Mouse (Mus musculus) thymus, adult 2 months (tissue): ENCODE measurements at regions not wholly inside any gene's neighbourhood (a gene's known extent, or its start where the extent isn't known, plus 50 kb on each side); places are given as distances from the start of the nearest gene placed in this dataset.

Source experiments
- DNase-seq: peaks from one replicate; pipeline ENCODE4 v3.0.0; 2021
- H3K27ac ChIP-seq: fragments of 200-500 bp; 2 replicates; pipeline ENCODE4 v1.5.1; 2012; ENCODE audit warnings: low read length, control low read depth; ENCODE audit not compliant: control insufficient read depth, insufficient read depth
- H3K27me3 ChIP-seq: fragments of 200-500 bp; 2 replicates; pipeline ENCODE4 v1.6.1; 2012; ENCODE audit warnings: mild to moderate bottlenecking, low read length, moderate library complexity, mixed read lengths; ENCODE audit not compliant: control insufficient read depth, insufficient read depth
- H3K36me3 ChIP-seq: fragments of 200-500 bp; 2 replicates; pipeline ENCODE4 v1.6.1; 2012; ENCODE audit warnings: mild to moderate bottlenecking, low read length, moderate library complexity; ENCODE audit not compliant: control insufficient read depth, insufficient read depth
- H3K4me1 ChIP-seq: fragments of 200-500 bp; replicated peaks from 2 replicates; pipeline ENCODE4 v1.6.1; 2012; ENCODE audit warnings: low read length; ENCODE audit not compliant: control insufficient read depth, insufficient read depth
- H3K4me3 ChIP-seq: fragments of 200-500 bp; 2 replicates; pipeline ENCODE4 v1.5.1; 2012; ENCODE audit warnings: mild to moderate bottlenecking, low read length, control low read depth, moderate library complexity; ENCODE audit not compliant: control insufficient read depth, insufficient read depth
- CTCF ChIP-seq: fragments of 200-500 bp; IDR thresholded peaks from 2 replicates; pipeline ENCODE4 v1.5.1; 2012; ENCODE audit warnings: mild to moderate bottlenecking, control low read depth, low read length, moderate library complexity, borderline replicate concordance; ENCODE audit not compliant: control insufficient read depth, poor library complexity, insufficient read depth; ENCODE audit errors: extremely low read depth
- POLR2A ChIP-seq: fragments of 200-500 bp; IDR thresholded peaks from 2 replicates; pipeline ENCODE4 v1.6.1; 2012; ENCODE audit warnings: mild to moderate bottlenecking, low read length, control low read depth, moderate library complexity; ENCODE audit not compliant: control insufficient read depth, poor library complexity, insufficient read depth; ENCODE audit errors: extremely low read depth
- WGBS: fragments of 180-500 bp; shearing (Covaris S2); methylation state at CpG from one replicate; pipeline ENCODE4 v1.1.7; 2018; 5-methylcytosine and 5-hydroxymethylcytosine counted together

DNA sequence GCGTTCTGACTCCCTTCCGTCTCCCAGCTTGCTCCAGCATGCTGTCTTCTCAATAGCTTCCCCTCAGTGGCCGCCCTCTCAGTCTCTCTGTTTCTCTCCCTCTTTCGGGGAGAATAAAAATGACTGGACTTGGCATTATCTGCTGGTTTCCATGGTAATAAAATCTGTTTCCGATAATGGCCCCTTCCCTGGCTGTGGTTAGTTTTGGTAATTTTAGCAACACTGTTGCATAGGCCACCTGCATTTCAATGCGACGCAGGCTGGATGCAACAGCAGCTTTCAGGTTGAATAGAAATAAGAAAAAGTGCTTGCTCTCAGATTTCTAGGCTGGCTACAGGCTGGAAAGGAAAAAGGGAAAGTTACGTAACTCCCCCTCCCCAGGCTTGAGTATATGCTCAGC lies 133.9 kb upstream of the Zc3h12a start:
- no peak for TF ChIP-seq POLR2A
- no peak for TF ChIP-seq CTCF
- 66% methylated on average over 8 of the region's 8 CpGs for whole genome bisulfite sequencing

DNA sequence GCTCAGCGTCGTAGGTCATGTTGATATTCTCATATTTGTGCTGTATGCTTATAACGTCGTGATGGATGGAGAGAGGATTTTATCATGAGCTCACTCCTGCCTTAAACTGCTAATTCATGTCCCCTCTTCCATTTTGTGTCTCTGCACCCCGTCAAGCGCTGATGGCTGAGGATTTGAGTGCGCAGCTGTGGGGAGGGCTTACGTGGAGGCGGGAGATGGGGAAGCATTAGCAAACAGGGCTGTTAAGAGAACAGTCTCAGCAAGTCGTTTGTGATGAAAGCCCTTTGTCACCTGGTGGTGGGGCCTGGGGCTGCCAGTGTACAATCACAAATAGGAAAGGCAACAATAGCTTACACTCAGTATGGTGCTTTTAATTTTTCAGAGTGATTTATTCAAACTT lies 131.7 kb upstream of the Zc3h12a start:
- Histone ChIP-seq H3K36me3 (no peaks in the 10 kb centered on the region), H3K27me3 (no peaks in the 10 kb centered on the region), H3K4me3 (no peak overlapping the region), H3K27ac (no peak overlapping the region), H3K4me1 (no peaks in the 10 kb centered on the region)
- TF ChIP-seq CTCF: no peak
- no peak for TF ChIP-seq POLR2A
- 61% methylated on average over 10 of the region's 10 CpGs for WGBS
- DNase-seq: no peak

More for the DNA sequence above, 133.9 kb upstream of the Zc3h12a start:
- Histone ChIP-seq H3K36me3 (no peaks in the 10 kb centered on the region), H3K4me3 (no peak overlapping the region), H3K4me1 (no peaks in the 10 kb centered on the region), H3K27me3 (no peaks in the 10 kb centered on the region), H3K27ac (no peak overlapping the region)
- DNase-seq: no peak

DNA sequence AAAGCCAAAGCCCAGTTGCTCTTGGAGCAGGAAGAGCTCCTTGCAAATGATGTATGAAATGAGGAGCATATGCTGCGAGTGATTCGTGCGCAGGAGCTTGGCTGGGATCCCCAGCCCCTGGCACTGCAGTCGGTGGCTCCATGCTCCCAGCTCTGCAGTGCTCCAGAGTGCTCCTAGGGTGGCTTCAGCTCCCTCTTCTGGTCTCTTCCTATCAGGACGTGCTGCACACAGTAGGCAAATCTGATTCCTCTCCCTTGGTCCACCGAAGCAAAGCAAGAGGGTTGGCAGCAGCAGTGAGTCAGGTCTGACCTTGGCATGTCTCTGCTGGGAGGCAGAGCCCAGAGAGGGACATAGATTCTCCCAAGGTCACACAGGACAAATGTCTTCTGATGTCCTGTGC lies 130.3 kb upstream of the Zc3h12a start:
- Histone ChIP-seq H3K4me3 (no peak overlapping the region), H3K27me3 (no peaks in the 10 kb centered on the region), H3K27ac (no peak overlapping the region), H3K36me3 (no peaks in the 10 kb centered on the region), H3K4me1 (no peaks in the 10 kb centered on the region)
- WGBS: 66% methylated on average over 6 of the region's 6 CpGs
- DNase-seq: no peak
- TF ChIP-seq POLR2A: no peak
- TF ChIP-seq CTCF: no peak

DNA sequence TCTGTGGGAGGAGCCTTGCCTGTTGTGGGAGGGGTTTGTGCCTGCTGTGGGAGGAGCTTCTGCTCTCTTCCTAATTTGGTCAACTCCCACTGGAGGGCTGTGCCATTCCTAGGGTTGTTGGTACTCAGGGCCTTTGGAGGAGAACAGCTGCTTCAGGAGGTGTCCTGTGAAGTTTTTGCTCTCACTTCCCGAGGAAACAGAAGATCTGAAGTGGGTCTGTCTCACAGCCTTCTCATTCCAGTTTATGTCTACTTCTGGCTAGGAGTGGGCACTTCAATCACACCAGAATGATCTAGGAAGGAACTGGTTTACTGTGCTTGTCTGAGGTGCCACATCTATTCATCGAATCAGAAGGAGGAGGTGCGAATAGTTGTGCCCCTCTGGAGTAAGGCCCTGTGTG lies 125.5 kb upstream of the Zc3h12a start:
- H3K27me3 ChIP-seq: no peaks in the 10 kb centered on the region
- WGBS: 78% methylated on average over 3 of the region's 3 CpGs
- no peak for DNase-seq
- H3K4me3 ChIP-seq: no peak overlapping the region
- TF ChIP-seq CTCF (no peak), POLR2A (no peak)
- H3K4me1 ChIP-seq: no peaks in the 10 kb centered on the region
- H3K27ac ChIP-seq: no peak overlapping the region
- no peaks in the 10 kb centered on the region for H3K36me3 ChIP-seq

DNA sequence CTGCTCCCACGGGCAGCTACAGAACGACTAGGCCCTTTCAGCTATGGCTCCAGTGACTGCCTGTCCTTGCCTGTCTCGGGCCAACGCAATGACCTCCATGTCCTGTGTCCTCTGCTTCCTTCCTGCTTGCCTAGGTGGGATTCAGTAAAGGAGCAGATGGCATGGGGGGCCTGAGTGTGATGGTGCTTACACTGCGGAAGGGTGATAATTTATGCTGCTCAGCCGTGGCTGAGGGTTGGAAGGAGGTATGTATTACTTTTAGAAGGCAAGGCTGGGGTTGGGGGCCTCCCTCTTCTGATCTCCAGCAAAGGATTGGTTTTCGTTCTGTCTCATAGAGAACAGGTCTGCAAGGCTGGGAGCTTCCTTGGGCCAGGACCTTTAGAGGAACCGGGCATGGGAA lies 124.6 kb upstream of the Zc3h12a start:
- Histone ChIP-seq H3K27me3 (no peaks in the 10 kb centered on the region), H3K4me3 (no peak overlapping the region), H3K27ac (no peak overlapping the region), H3K4me1 (no peaks in the 10 kb centered on the region), H3K36me3 (no peaks in the 10 kb centered on the region)
- 64% methylated on average over 8 of the region's 8 CpGs for WGBS
- DNase-seq: no peak
- TF ChIP-seq POLR2A (no peak), CTCF (no peak)

DNA sequence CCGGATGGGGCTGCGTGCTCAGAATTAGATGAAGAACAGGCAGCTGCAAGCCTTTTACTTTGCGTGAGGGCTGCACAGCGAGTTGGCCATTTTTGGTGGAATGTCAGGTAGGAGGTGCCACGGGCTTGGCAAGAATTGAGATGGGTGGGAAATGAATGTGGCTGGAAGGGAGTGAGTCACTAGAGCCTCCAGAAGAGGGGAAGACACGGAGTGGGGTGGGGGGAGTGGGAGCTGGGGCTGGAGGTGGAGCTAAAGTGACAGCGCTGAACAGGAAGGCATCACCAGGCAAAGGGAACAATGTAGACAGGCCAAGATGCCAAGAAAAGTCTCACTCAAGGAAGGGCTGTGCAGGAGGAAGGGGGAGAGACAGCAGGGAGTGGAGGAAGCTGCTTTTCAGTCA lies 121.4 kb upstream of the Zc3h12a start:
- no peak overlapping the region for H3K4me3 ChIP-seq
- no peaks in the 10 kb centered on the region for H3K4me1 ChIP-seq
- WGBS: 67% methylated on average over 7 of the region's 7 CpGs
- DNase-seq: no peak
- no peaks in the 10 kb centered on the region for H3K36me3 ChIP-seq
- H3K27me3 ChIP-seq: no peaks in the 10 kb centered on the region
- no peak overlapping the region for H3K27ac ChIP-seq
- TF ChIP-seq CTCF (no peak), POLR2A (no peak)

DNA sequence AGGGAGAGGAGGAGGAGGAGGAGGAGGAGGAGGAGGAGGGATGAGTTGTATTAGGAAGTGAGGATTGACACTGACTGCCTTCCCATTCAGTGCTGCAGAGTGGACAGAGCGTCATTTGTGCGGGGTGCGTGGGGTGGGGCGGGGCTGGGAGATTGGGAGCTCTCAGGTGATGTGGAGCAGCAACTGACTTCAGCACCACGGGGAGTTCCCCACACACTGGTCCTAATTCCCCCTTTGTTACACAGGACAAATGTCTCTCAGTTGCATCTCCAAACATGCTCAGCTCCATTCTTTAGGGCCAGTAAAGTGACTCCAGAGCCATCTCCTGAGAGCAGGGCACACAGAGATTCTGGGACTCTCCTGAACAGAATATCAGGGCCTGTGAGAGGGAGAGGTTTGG lies 118.5 kb upstream of the Zc3h12a start:
- 23% methylated on average over 5 of the region's 5 CpGs for WGBS
- H3K27me3 ChIP-seq: no peaks in the 10 kb centered on the region
- TF ChIP-seq CTCF (no peak), POLR2A (no peak)
- H3K4me3 ChIP-seq: no peak overlapping the region
- H3K36me3 ChIP-seq: no peaks in the 10 kb centered on the region
- H3K27ac ChIP-seq: no peak overlapping the region
- no peaks in the 10 kb centered on the region for H3K4me1 ChIP-seq
- DNase-seq: no peak
